ENCODE assay signal across 14 mouse cellular contexts in the genomic region with DNA sequence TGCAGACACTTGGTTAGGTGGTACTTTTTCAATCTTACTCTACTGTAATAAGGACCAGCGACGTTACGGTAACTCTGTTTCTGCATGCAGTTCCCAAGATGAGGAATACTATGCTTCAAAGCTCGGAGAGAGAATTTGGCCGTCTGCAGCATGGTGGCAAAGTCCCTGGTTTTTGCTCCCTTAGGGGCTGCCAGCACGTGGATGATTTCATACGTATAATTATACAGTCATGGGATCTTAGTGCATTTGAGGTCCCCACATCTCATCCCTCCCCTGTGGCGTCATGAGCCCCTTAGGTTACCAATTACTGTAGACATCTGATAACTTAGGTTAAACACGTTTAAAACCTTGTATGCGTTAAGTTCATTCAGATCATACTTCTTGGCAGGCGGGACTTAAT. TPM values are rescaled to one million over a fixed set of nuclear protein-coding genes. Genes with fewer than 3 reads are reported as not detected.
A peak's percentile ranks its signal among the peaks of the same experiment; 100 is the strongest.
DNase-seq lines count a peak whose midpoint lies in the region; ATAC-seq lines count a peak whose summit lies in the region.
"Had no signal": no experiment of that assay in that cellular context is flagged by ENCODE, and none has a peak within 500 bp of the region (broad histone marks: within the 10 kb centered on the region; RNA-seq: fewer than 3 reads in every experiment).

No protein-coding gene starts in this region.

- peaks cover 24% of the 10 kb centered on the region for H3K4me1 ChIP-seq in hindbrain, embryonic 13.5 days (replicated peaks)
- H3K4me1 ChIP-seq in hindbrain, embryonic 12.5 days = peaks cover 15% of the 10 kb centered on the region
- peaks cover 30% of the 10 kb centered on the region for H3K4me1 ChIP-seq in midbrain, embryonic 13.5 days (replicated peaks)
- H3K4me1 ChIP-seq in midbrain, embryonic 10.5 days = peaks cover 17% of the 10 kb centered on the region
- H3K4me1 ChIP-seq in neural tube, embryonic 14.5 days (ENCODE audit: control insufficient read depth, insufficient read depth, low read length) = peaks cover 14% of the 10 kb centered on the region

- H3K4me3 ChIP-seq in hindbrain, embryonic 13.5 days = peak overlapping the region; percentile 93; the same call in 1 of the 2 replicates
- H3K4me3 ChIP-seq in hindbrain, embryonic 12.5 days = no peak overlapping the region
- no peak overlapping the region for H3K4me3 ChIP-seq in midbrain, embryonic 13.5 days (replicated peaks)
- no peak overlapping the region for H3K4me3 ChIP-seq in midbrain, embryonic 10.5 days
- H3K4me3 ChIP-seq in neural tube, embryonic 14.5 days (ENCODE audit: low read depth, low read length) = no peak overlapping the region
- H3K4me3 ChIP-seq: forebrain, embryonic 12.5 days had no signal

- H3K27ac ChIP-seq in hindbrain, embryonic 13.5 days = no peak overlapping the region
- no peak overlapping the region for H3K27ac ChIP-seq in hindbrain, embryonic 12.5 days
- H3K27ac ChIP-seq in midbrain, embryonic 13.5 days = no peak overlapping the region
- no peak overlapping the region for H3K27ac ChIP-seq in midbrain, embryonic 10.5 days (replicated peaks)
- no peak overlapping the region for H3K27ac ChIP-seq in neural tube, embryonic 14.5 days (ENCODE audit: low read depth, low read length)
- H3K27ac ChIP-seq: forebrain, embryonic 12.5 days; liver, embryonic 12.5 days; macrophage had no signal

- H3K9me3 ChIP-seq in hindbrain, embryonic 13.5 days = no peaks in the 10 kb centered on the region
- H3K9me3 ChIP-seq in hindbrain, embryonic 12.5 days (replicated peaks) = no peaks in the 10 kb centered on the region
- no peaks in the 10 kb centered on the region for H3K9me3 ChIP-seq in midbrain, embryonic 13.5 days
- no peaks in the 10 kb centered on the region for H3K9me3 ChIP-seq in midbrain, embryonic 10.5 days (replicated peaks)
- H3K9me3 ChIP-seq in neural tube, embryonic 14.5 days (ENCODE audit: control insufficient read depth, low read length) = no peaks in the 10 kb centered on the region
- H3K9me3 ChIP-seq: forebrain, embryonic 12.5 days; liver, embryonic 12.5 days had no signal

- DNase-seq in cerebellum, adult 9-11 months = peak; percentile 30
- no peak for DNase-seq in cerebellum, adult 18-20 months
- no peak for DNase-seq in midbrain, embryonic 10.5 days (ENCODE audit: low spot score)
- no peak for DNase-seq in adrenal gland, adult 18-20 months (ENCODE audit: low spot score in 2 of 2)

- no peaks in the 10 kb centered on the region for H3K36me3 ChIP-seq in hindbrain, embryonic 13.5 days
- no peaks in the 10 kb centered on the region for H3K36me3 ChIP-seq in hindbrain, embryonic 12.5 days
- peaks cover under 1% of the 10 kb centered on the region; the same call in 1 of the 2 replicates for H3K36me3 ChIP-seq in midbrain, embryonic 13.5 days
- no peaks in the 10 kb centered on the region for H3K36me3 ChIP-seq in midbrain, embryonic 10.5 days
- H3K36me3 ChIP-seq in neural tube, embryonic 14.5 days (ENCODE audit: control insufficient read depth, insufficient read depth, low read length) = no peaks in the 10 kb centered on the region
- H3K36me3 ChIP-seq: forebrain, embryonic 12.5 days; liver, embryonic 12.5 days had no signal

- WGBS in hindbrain, embryonic 13.5 days = 87% methylated on average over 11 of the region's 11 CpGs
- 92% methylated on average over 11 of the region's 11 CpGs for WGBS in hindbrain, embryonic 12.5 days
- 88% methylated on average over 11 of the region's 11 CpGs for WGBS in midbrain, embryonic 13.5 days
- 92% methylated on average over 11 of the region's 11 CpGs for WGBS in midbrain, embryonic 10.5 days
- 90% methylated on average over 11 of the region's 11 CpGs for WGBS in neural tube, embryonic 14.5 days

- H3K27me3 ChIP-seq in hindbrain, embryonic 13.5 days = no peaks in the 10 kb centered on the region
- H3K27me3 ChIP-seq in hindbrain, embryonic 12.5 days = no peaks in the 10 kb centered on the region
- no peaks in the 10 kb centered on the region for H3K27me3 ChIP-seq in midbrain, embryonic 13.5 days
- no peaks in the 10 kb centered on the region for H3K27me3 ChIP-seq in midbrain, embryonic 10.5 days (ENCODE audit: low read depth, poor library complexity, severe bottlenecking)
- H3K27me3 ChIP-seq in neural tube, embryonic 14.5 days (ENCODE audit: control insufficient read depth, insufficient read depth, low read length) = no peaks in the 10 kb centered on the region
- H3K27me3 ChIP-seq: CH12.LX; forebrain, embryonic 12.5 days; liver, embryonic 12.5 days had no signal

- peak overlapping the region; percentile 79 for H3K4me2 ChIP-seq in hindbrain, embryonic 13.5 days
- no peak overlapping the region for H3K4me2 ChIP-seq in hindbrain, embryonic 12.5 days (replicated peaks)
- peak overlapping the region; percentile 79; the same call in 1 of the 2 replicates for H3K4me2 ChIP-seq in midbrain, embryonic 13.5 days (replicated peaks)
- peak overlapping the region; percentile 64; the same call in 1 of the 2 replicates for H3K4me2 ChIP-seq in neural tube, embryonic 14.5 days (ENCODE audit: low read depth, low read length)

- no peak for ATAC-seq in hindbrain, embryonic 13.5 days (ENCODE audit: low FRiP score)
- ATAC-seq in hindbrain, embryonic 12.5 days (ENCODE audit: low FRiP score) = no peak
- no peak for ATAC-seq in midbrain, embryonic 13.5 days
- no peak for ATAC-seq in neural tube, embryonic 14.5 days (ENCODE audit: low read depth)
- ATAC-seq: inflammation-experienced regulatory T-cells, adult 6 months; liver, embryonic 12.5 days had no signal

- no peak overlapping the region for H3K9ac ChIP-seq in hindbrain, embryonic 13.5 days
- H3K9ac ChIP-seq in hindbrain, embryonic 12.5 days = no peak overlapping the region
- no peak overlapping the region for H3K9ac ChIP-seq in midbrain, embryonic 13.5 days (replicated peaks)
- H3K9ac ChIP-seq in neural tube, embryonic 14.5 days (replicated peaks; ENCODE audit: low read depth, low read length) = no peak overlapping the region
- H3K9ac ChIP-seq: forebrain, embryonic 12.5 days; liver, embryonic 12.5 days; lung, embryonic 14.5 days had no signal

RNA-seq across cellular contexts. Expression of a gene that starts 1.6 kb away (rescaled TPM):
- 83.0 and 83.1 TPM in 2 replicates for polyA plus RNA-seq in hindbrain, embryonic 13.5 days (2015; fragmentation: Nextera tagmentation; extraction: Ambion mirVana)
- polyA plus RNA-seq in hindbrain, embryonic 12.5 days (2016; fragmentation: Nextera tagmentation; extraction: Ambion mirVana) = 60.6 and 74.1 TPM in 2 replicates
- polyA plus RNA-seq in midbrain, embryonic 13.5 days (2015; fragmentation: Nextera tagmentation; extraction: Ambion mirVana) = 73.8 and 76.9 TPM in 2 replicates
- 30.9 and 40.9 TPM in 2 replicates for polyA plus RNA-seq in midbrain, embryonic 10.5 days (2016; fragmentation: Nextera tagmentation; extraction: Ambion mirVana)
- 177 and 199 TPM in 2 replicates for polyA plus RNA-seq in neural tube, embryonic 14.5 days (2014; fragmentation: Nextera tagmentation; extraction: Ambion mirVana)
- 10 to 100 TPM; 40.3 to 40.5 TPM for total RNA-seq in adrenal gland, adult 18-20 months (2021)

RNA-seq across cellular contexts. Expression of a gene that starts 2.0 kb away (rescaled TPM):
- 18.3 and 18.7 TPM in 2 replicates for polyA plus RNA-seq in hindbrain, embryonic 13.5 days (2015; fragmentation: Nextera tagmentation; extraction: Ambion mirVana)
- polyA plus RNA-seq in hindbrain, embryonic 12.5 days (2016; fragmentation: Nextera tagmentation; extraction: Ambion mirVana) = 13.6 and 14.3 TPM in 2 replicates
- polyA plus RNA-seq in midbrain, embryonic 13.5 days (2015; fragmentation: Nextera tagmentation; extraction: Ambion mirVana) = 18.6 and 19.0 TPM in 2 replicates
- 12.1 and 13.3 TPM in 2 replicates for polyA plus RNA-seq in midbrain, embryonic 10.5 days (2016; fragmentation: Nextera tagmentation; extraction: Ambion mirVana)
- 21.7 and 24.5 TPM in 2 replicates for polyA plus RNA-seq in neural tube, embryonic 14.5 days (2014; fragmentation: Nextera tagmentation; extraction: Ambion mirVana)
- total RNA-seq in adrenal gland, adult 18-20 months (2021) = 1 to 10 TPM; 7.4 to 9.0 TPM
